Mouse (Mus musculus) stomach, postnatal 0 days (tissue): ENCODE data around the gene Fhit.

Experiments
- CTCF ChIP-seq: IDR thresholded peaks from 2 replicates; pipeline ENCODE4 v1.5.1; 2016; ENCODE audit warnings: antibody characterized with exemption, low read depth, mild to moderate bottlenecking, moderate library complexity
- EP300 ChIP-seq: optimal IDR thresholded peaks from 2 replicates; pipeline ENCODE3; 2016; ENCODE audit warnings: antibody characterized with exemption

DNA sequence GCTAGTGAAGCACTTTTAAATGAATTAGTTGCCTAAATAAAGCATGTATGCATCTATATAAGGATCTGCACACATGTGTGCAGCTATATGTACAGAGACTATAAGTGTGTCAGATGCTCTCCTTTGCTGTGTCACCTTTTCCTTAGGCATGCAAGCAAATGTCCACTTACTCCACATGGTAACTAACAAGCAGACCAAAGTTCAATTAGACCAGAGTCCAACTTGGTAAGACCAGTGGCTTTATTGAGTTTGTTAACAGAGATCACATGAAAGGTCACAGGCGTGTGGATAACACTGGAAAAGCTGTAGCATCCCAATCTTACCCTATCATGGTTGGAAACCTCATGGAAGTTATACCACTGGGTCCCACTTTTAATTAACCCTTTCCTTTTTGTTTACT is 1572.7 kb downstream of the Fhit start:
- TF ChIP-seq CTCF: no peak
- no peak for TF ChIP-seq EP300
